Mouse (Mus musculus): ENCODE measurements around the gene Zfp638.
"Not testable (repeated sequence)": the region's sequence is repeated elsewhere in the genome, so short reads cannot be mapped to it uniquely, and the experiment has no call there.

Zfp638 gene

GRCm38 (mm10) chr6:83866954-83867597 lies at the start of gene Zfp638:
Zfp638 (plus strand) TSS chr6:83867109.
- peak; percentile 96 for DNase-seq

- DNase-seq: no peak
Measured at GRCm38 (mm10) chr6:83818996-83819395, 47.9 kb upstream of the Zfp638 start.

GRCm38 (mm10) chr6:83820727-83821515 lies 46.0 kb upstream of the Zfp638 start:
- DNase-seq: no peak

GRCm38 (mm10) chr6:83821856-83822255 lies 45.1 kb upstream of the Zfp638 start:
- no peak for DNase-seq

- DNase-seq: no peak
Measured at GRCm38 (mm10) chr6:83830941-83831605, 35.8 kb upstream of the Zfp638 start.

GRCm38 (mm10) chr6:83831606-83832123 lies 35.2 kb upstream of the Zfp638 start, which contains the start of gene Paip2b:
Paip2b (minus strand) TSS chr6:83831741.
- peak; percentile 98 for DNase-seq

DNA sequence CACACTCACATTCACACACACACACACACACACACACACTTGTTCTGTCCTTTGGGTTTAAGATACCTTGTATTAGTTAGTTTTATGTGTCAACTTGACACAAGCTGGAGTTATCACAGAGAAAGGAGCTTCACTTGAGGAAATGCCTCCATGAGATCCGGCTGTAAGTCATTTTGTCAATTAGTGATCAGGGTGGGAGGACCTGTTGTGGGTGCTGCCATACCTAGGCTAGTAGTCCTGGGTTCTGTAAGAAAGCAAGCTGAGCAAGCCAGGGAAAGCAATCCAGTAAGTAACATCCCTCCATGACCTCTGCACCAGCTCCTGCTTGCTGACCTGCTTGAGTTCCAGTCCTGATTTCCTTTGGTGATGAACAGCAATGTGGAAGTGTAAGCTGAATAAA lies 34.5 kb upstream of the Zfp638 start:
- not testable (repeated sequence) for DNase-seq

GRCm38 (mm10) chr6:83836826-83837225 lies 30.1 kb upstream of the Zfp638 start:
- DNase-seq: no peak

DNA sequence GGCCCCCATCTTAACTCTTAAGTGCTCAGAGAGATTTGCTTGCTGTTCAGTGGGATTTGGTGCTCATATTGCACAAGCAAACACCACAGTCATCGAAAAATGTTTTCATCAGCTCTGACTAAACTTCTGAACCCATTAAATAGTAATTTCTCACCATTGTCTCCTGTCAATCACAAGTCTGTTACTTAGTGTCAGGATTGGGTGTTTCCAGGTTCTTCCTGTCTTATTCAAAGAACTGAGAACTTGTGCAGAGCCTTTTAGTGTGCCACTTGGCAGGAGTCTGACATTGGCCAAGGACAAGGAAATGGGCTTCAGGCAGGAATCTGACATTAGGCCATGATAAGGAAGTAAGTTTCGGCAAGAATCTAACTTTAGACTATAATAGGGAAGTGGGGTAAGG lies 28.9 kb upstream of the Zfp638 start:
- DNase-seq: no peak

DNA sequence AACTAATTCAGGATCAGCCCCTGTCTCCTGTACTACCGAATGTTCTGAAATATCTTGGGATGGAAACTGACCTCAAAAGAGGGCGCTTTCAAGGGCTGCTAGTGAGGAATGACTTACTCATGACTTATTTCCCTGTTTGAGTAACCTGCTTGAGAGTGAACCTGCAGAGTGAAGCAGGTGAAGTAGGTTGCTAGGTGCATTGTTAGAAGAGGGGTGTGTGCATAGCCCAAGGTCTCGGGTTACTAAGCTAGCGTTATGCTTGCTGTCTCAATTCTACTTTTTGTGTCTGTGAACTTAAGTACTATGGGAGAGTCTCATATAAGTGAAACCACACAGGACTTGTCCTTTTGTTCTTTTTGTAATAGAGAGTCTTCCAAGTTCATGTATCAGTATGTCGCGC lies 26.8 kb upstream of the Zfp638 start:
- DNase-seq: no peak

DNA sequence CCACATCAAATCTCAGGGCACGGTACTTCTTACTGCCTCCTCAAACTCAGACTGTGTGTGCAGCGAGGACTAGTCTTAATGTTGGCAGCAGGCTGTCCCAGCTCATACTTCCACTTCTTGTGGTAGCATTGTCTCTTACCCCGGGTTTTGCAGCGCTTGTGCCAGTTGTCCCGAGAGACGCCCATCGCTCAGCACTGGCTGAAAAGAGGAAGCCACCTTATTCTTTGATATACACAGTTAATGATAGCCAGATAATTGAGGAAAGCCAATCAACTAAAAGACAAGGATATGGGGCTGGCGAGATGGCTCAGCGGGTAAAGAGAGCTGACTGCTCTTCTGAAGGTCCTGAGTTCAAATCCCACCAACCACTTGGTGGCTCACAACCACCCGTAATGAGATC lies 22.0 kb upstream of the Zfp638 start:
- DNase-seq: no peak

GRCm38 (mm10) chr6:83846141-83846540 lies 20.8 kb upstream of the Zfp638 start:
- DNase-seq: no peak

GRCm38 (mm10) chr6:83849446-83849845 lies 17.5 kb upstream of the Zfp638 start:
- DNase-seq: no peak

GRCm38 (mm10) chr6:83857476-83857875 lies 9.4 kb upstream of the Zfp638 start:
- DNase-seq: no peak

DNA sequence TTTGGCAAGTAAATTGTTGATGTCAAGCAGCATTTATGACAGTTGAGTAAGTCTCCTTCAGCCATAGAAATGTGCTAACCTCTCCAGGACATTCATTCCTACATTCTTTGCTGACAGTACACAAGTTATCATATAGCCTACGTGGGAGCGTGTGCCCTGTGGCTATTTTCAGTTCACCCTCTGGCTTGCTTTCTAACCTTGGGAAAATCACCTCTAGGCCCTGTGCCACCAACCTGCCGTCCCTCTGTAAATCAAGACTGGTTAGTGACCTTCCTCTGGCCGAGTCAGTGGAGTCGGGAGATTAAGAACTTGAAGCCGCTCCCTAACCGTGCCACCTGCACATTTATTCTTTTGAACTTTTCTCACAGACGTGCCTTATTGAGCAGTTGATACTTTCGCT lies 6.9 kb upstream of the Zfp638 start:
- DNase-seq: no peak

GRCm38 (mm10) chr6:83863538-83863937 lies 3.4 kb upstream of the Zfp638 start:
- no peak for DNase-seq

GRCm38 (mm10) chr6:83866423-83866822 lies 486 bp upstream of the Zfp638 start:
- no peak for DNase-seq

- DNase-seq: peak; percentile 30
Measured at GRCm38 (mm10) chr6:83867598-83868585, 983 bp downstream of the Zfp638 start.

DNA sequence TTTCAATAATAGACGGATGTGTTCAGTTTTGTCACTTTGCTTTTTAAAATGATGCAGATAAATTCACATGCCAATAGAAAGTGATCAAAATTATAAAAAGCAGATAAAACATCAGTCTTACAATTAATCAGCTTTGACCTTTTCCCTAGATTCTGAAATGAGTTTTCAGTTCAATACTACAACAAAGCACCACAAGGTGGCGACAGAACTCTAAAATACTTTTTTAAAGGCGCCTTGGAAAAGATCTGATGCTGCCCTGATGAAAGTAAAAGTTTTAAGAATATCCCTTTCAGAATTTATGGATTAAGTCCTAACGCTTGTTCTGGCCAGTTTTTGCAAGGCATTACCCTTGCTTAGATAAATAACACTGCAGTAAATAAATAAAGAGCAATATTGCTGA lies 12.9 kb downstream of the Zfp638 start:
- DNase-seq: peak; percentile 43

GRCm38 (mm10) chr6:83886789-83887188 lies 19.9 kb downstream of the Zfp638 start:
- DNase-seq: no peak

GRCm38 (mm10) chr6:83888802-83889201 lies 21.9 kb downstream of the Zfp638 start:
- DNase-seq: no peak

DNA sequence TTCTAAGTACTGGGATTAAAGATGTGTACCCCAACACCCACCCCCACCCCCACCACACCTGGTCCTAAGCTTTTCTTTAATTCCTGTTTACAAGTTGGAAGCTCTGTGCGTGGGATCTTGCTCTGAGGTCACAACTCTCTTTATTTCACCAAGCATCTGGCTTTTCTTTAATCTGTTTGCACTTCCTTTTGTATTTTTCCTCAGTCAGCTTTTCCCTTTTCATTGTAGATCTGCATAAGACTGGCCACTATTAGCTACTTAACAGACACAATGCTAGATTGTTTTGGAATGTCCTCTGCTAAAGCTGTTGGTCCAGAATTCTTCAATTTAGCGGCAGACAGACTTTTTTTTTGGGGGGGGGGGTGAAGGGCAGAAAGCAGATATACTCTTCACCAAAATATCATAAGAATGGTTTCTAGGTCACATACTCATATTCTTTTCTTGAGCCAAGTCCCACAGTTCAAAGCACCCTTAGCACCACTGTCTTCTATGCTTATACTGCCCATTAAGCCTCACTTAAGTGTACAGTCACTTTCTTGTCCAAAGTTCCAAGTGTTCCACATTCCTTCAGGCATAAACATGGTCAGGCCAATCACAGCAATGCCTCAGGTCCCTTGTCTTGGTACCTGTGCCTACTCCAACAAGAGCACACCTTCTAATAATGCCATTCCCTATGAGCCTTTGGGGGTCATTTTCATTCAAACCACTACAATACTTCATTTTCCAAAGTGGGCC lies 23.5 kb downstream of the Zfp638 start:
- no peak for DNase-seq
